Mouse (Mus musculus) MEL (cell line): ENCODE results near the gene Arhgap23. TPM values are rescaled to one million over a fixed set of nuclear protein-coding genes. Genes with fewer than 3 reads are reported as not detected.

Experiments
- DNase-seq: peaks from one replicate; pipeline ENCODE4 v3.0.0; 2011; ENCODE audit warnings: low read depth, low spot score
- H3K27ac ChIP-seq: 2 replicates; pipeline ENCODE4 v1.5.1; 2012; ENCODE audit warnings: low read depth, mild to moderate bottlenecking, control low read depth, low read length, moderate library complexity; ENCODE audit not compliant: control insufficient read depth
- H3K27me3 ChIP-seq, 2 experiments: fragments of 150-350 bp in 1 of 2; sonication (generic) in 1 of 2; 2 replicates each; pipeline ENCODE4 v1.6.1; 2012; ENCODE audit warnings: low read length in 2 of 2, mild to moderate bottlenecking in 2 of 2, improper control_type of control experiment in 1 of 2, moderate library complexity in 1 of 2; ENCODE audit not compliant: insufficient read depth in 2 of 2, control insufficient read depth in 1 of 2
- H3K36me3 ChIP-seq, 2 experiments: 2 replicates each; pipeline ENCODE4 v1.6.1; 2012 to 2014; ENCODE audit warnings: low read length in 2 of 2, improper control_type of control experiment in 1 of 2, inconsistent platforms in 1 of 2, mild to moderate bottlenecking in 1 of 2; ENCODE audit not compliant: insufficient read depth in 2 of 2, control insufficient read depth in 1 of 2
- H3K4me1 ChIP-seq, 2 experiments: fragments of 150-350 bp in 1 of 2; sonication (generic) in 1 of 2; 2 replicates each; pipeline ENCODE4 v1.6.1; 2012; ENCODE audit warnings: low read length in 2 of 2, improper control_type of control experiment in 1 of 2, mild to moderate bottlenecking in 1 of 2; ENCODE audit not compliant: insufficient read depth in 2 of 2, control insufficient read depth in 1 of 2
- H3K4me3 ChIP-seq, 2 experiments: fragments of 150-350 bp in 1 of 2; sonication (generic) in 1 of 2; 2 replicates each; pipeline ENCODE4 v1.5.1; 2012; ENCODE audit warnings: low read depth in 2 of 2, low read length in 2 of 2, mild to moderate bottlenecking in 2 of 2, moderate library complexity in 2 of 2, control low read depth in 1 of 2, improper control_type of control experiment in 1 of 2; ENCODE audit not compliant: control insufficient read depth in 1 of 2, insufficient read depth in 1 of 2
- H3K79me2 ChIP-seq: 2 replicates; pipeline ENCODE4 v1.6.1; 2012; ENCODE audit warnings: mild to moderate bottlenecking, low read length, moderate library complexity; ENCODE audit not compliant: control insufficient read depth, poor library complexity, insufficient read depth
- H3K9ac ChIP-seq: 2 replicates; pipeline ENCODE4 v1.6.1; 2012; ENCODE audit warnings: low read depth, mild to moderate bottlenecking, control low read depth, low read length, moderate library complexity; ENCODE audit not compliant: control insufficient read depth, poor library complexity, severe bottlenecking
- H3K9me3 ChIP-seq: fragments of 150-350 bp; sonication (generic); replicated peaks from 2 replicates; pipeline ENCODE4 v1.6.1; 2012; ENCODE audit warnings: mild to moderate bottlenecking, low read length, improper control_type of control experiment, moderate library complexity; ENCODE audit not compliant: insufficient read depth
- BHLHE40 ChIP-seq: IDR thresholded peaks from 2 replicates; pipeline ENCODE4 v1.6.1; 2012; ENCODE audit warnings: low read depth, mild to moderate bottlenecking, inconsistent platforms, low read length, improper control_type of control experiment, borderline replicate concordance
- CHD1 ChIP-seq: IDR thresholded peaks from 2 replicates; pipeline ENCODE4 v1.6.1; 2012; ENCODE audit warnings: low read depth, mild to moderate bottlenecking, inconsistent platforms, low read length, improper control_type of control experiment
- CHD2 ChIP-seq: IDR thresholded peaks from 2 replicates; pipeline ENCODE4 v1.6.1; 2011; ENCODE audit warnings: low read length, improper control_type of control experiment
- CTCF ChIP-seq, 3 experiments: IDR thresholded peaks in 2 of 3; conservative IDR thresholded peaks in 1 of 3; 2 replicates each; pipeline ENCODE4 v1.5.1; 2011 to 2012; ENCODE audit warnings: low read length in 3 of 3, low read depth in 2 of 3, mild to moderate bottlenecking in 2 of 3, improper control_type of control experiment in 1 of 3, inconsistent platforms in 1 of 3, mixed read lengths in 1 of 3, moderate library complexity in 1 of 3; ENCODE audit not compliant: control insufficient read depth in 1 of 3, insufficient read depth in 1 of 3, poor library complexity in 1 of 3, severe bottlenecking in 1 of 3
- E2F4 ChIP-seq: IDR thresholded peaks from 2 replicates; pipeline ENCODE4 v1.6.1; 2011; ENCODE audit warnings: low read depth, low read length, improper control_type of control experiment, borderline replicate concordance
- ELF1 ChIP-seq: IDR thresholded peaks from 2 replicates; pipeline ENCODE4 v1.6.1; 2014; ENCODE audit warnings: low read depth, mild to moderate bottlenecking, inconsistent platforms, low read length, improper control_type of control experiment, moderate library complexity
- EP300 ChIP-seq, 2 experiments: IDR thresholded peaks; 2 replicates each; pipeline ENCODE4 v1.6.1; 2011; ENCODE audit warnings: improper control_type of control experiment in 2 of 2, low read length in 2 of 2, low read depth in 1 of 2, mild to moderate bottlenecking in 1 of 2
- ETS1 ChIP-seq: IDR thresholded peaks from 2 replicates; pipeline ENCODE4 v1.6.1; 2012; ENCODE audit warnings: low read depth, mild to moderate bottlenecking, inconsistent platforms, low read length, improper control_type of control experiment, moderate library complexity
- GABPA ChIP-seq: IDR thresholded peaks from 2 replicates; pipeline ENCODE4 v1.6.1; 2012; ENCODE audit warnings: low read depth, mild to moderate bottlenecking, inconsistent platforms, low read length, improper control_type of control experiment, moderate library complexity
- GATA1 ChIP-seq: IDR thresholded peaks from 2 replicates; pipeline ENCODE4 v1.6.1; 2011; ENCODE audit warnings: low read depth, low read length, improper control_type of control experiment
- HCFC1 ChIP-seq: IDR thresholded peaks from 2 replicates; pipeline ENCODE4 v1.6.1; 2012; ENCODE audit warnings: low read depth, mild to moderate bottlenecking, inconsistent platforms, low read length, improper control_type of control experiment, moderate library complexity
- JUND ChIP-seq: IDR thresholded peaks from 2 replicates; pipeline ENCODE4 v1.6.1; 2011; ENCODE audit warnings: low read depth, mild to moderate bottlenecking, improper control_type of control experiment, low read length
- KAT2A ChIP-seq: conservative IDR thresholded peaks from 2 replicates; pipeline ENCODE4 v1.6.1; 2012; ENCODE audit warnings: low read depth, low read length, improper control_type of control experiment, inconsistent platforms
- MAFK ChIP-seq: IDR thresholded peaks from 2 replicates; pipeline ENCODE4 v1.6.1; 2011; ENCODE audit warnings: low read depth, mild to moderate bottlenecking, low read length, improper control_type of control experiment, borderline replicate concordance
- MAX ChIP-seq: IDR thresholded peaks from 2 replicates; pipeline ENCODE4 v1.6.1; 2011; ENCODE audit warnings: low read length, improper control_type of control experiment
- MAZ ChIP-seq: IDR thresholded peaks from 2 replicates; pipeline ENCODE4 v1.6.1; 2012; ENCODE audit warnings: low read depth, mild to moderate bottlenecking, inconsistent platforms, low read length, improper control_type of control experiment
- MEF2A ChIP-seq: IDR thresholded peaks from 2 replicates; pipeline ENCODE4 v1.6.1; 2014; ENCODE audit warnings: low read depth, mild to moderate bottlenecking, inconsistent platforms, low read length, improper control_type of control experiment; ENCODE audit not compliant: poor library complexity, insufficient replicate concordance, severe bottlenecking; ENCODE audit errors: extremely low read depth
- MXI1 ChIP-seq: IDR thresholded peaks from 2 replicates; pipeline ENCODE4 v1.6.1; 2011; ENCODE audit warnings: mild to moderate bottlenecking, low read depth, low read length, improper control_type of control experiment
- MYB ChIP-seq: IDR thresholded peaks from 2 replicates; pipeline ENCODE4 v1.6.1; 2011; ENCODE audit warnings: mild to moderate bottlenecking, low read depth, low read length, improper control_type of control experiment
- MYC ChIP-seq: IDR thresholded peaks from 2 replicates; pipeline ENCODE4 v1.6.1; 2011; ENCODE audit warnings: low read depth, mild to moderate bottlenecking, low read length, improper control_type of control experiment, moderate library complexity
- NELFE ChIP-seq: IDR thresholded peaks from 2 replicates; pipeline ENCODE4 v1.6.1; 2011; ENCODE audit warnings: low read depth, low read length, improper control_type of control experiment
- NRF1 ChIP-seq: IDR thresholded peaks from 2 replicates; pipeline ENCODE4 v1.6.1; 2014; ENCODE audit warnings: low read depth, mild to moderate bottlenecking, inconsistent platforms, low read length, improper control_type of control experiment, moderate library complexity; ENCODE audit not compliant: poor library complexity, insufficient read depth, severe bottlenecking
- POLR2A ChIP-seq, 2 experiments: IDR thresholded peaks; 2 replicates each; pipeline ENCODE4 v1.6.1; 2011 to 2012; ENCODE audit warnings: low read length in 2 of 2, mild to moderate bottlenecking in 2 of 2, control low read depth in 1 of 2, improper control_type of control experiment in 1 of 2, low read depth in 1 of 2, moderate library complexity in 1 of 2; ENCODE audit not compliant: control insufficient read depth in 1 of 2, insufficient read depth in 1 of 2, poor library complexity in 1 of 2
- POLR2AphosphoS2 ChIP-seq: IDR thresholded peaks from 2 replicates; pipeline ENCODE4 v1.6.1; 2011; ENCODE audit warnings: low read length, improper control_type of control experiment
- POLR2AphosphoS5 ChIP-seq: IDR thresholded peaks from 2 replicates; pipeline ENCODE4 v1.6.1; 2012; ENCODE audit warnings: low read depth, borderline replicate concordance, mild to moderate bottlenecking, inconsistent platforms, low read length, moderate library complexity, mixed read lengths
- RAD21 ChIP-seq: IDR thresholded peaks from 2 replicates; pipeline ENCODE4 v1.6.1; 2011; ENCODE audit warnings: mild to moderate bottlenecking, low read depth, low read length, improper control_type of control experiment
- RCOR1 ChIP-seq: IDR thresholded peaks from 2 replicates; pipeline ENCODE4 v1.6.1; 2012; ENCODE audit warnings: low read depth, mild to moderate bottlenecking, inconsistent platforms, low read length, improper control_type of control experiment
- SMC3 ChIP-seq: IDR thresholded peaks from 2 replicates; pipeline ENCODE4 v1.6.1; 2011; ENCODE audit warnings: low read depth, low read length, improper control_type of control experiment
- TAL1 ChIP-seq: IDR thresholded peaks from 2 replicates; pipeline ENCODE4 v1.6.1; 2012; ENCODE audit warnings: mild to moderate bottlenecking, inconsistent platforms, low read length, moderate library complexity, mixed read lengths
- TBP ChIP-seq: IDR thresholded peaks from 2 replicates; pipeline ENCODE4 v1.8.0; 2011; ENCODE audit warnings: low read depth, low read length, improper control_type of control experiment
- UBTF ChIP-seq: IDR thresholded peaks from 2 replicates; pipeline ENCODE4 v1.6.1; 2012; ENCODE audit warnings: low read depth, mild to moderate bottlenecking, inconsistent platforms, low read length, improper control_type of control experiment, moderate library complexity, borderline replicate concordance; ENCODE audit not compliant: insufficient read depth
- USF1 ChIP-seq: IDR thresholded peaks from 2 replicates; pipeline ENCODE4 v1.6.1; 2014; ENCODE audit warnings: low read depth, mild to moderate bottlenecking, inconsistent platforms, low read length, improper control_type of control experiment, moderate library complexity
- USF2 ChIP-seq, 2 experiments: IDR thresholded peaks; 2 replicates each; pipeline ENCODE4 v1.6.1; 2011 to 2012; ENCODE audit warnings: improper control_type of control experiment in 2 of 2, low read length in 2 of 2, borderline replicate concordance in 1 of 2, inconsistent platforms in 1 of 2, low read depth in 1 of 2, mild to moderate bottlenecking in 1 of 2; ENCODE audit not compliant: insufficient read depth in 1 of 2
- ZC3H11A ChIP-seq: IDR thresholded peaks from 2 replicates; pipeline ENCODE4 v1.6.1; 2012; ENCODE audit warnings: low read depth, mild to moderate bottlenecking, inconsistent platforms, low read length, improper control_type of control experiment
- ZMIZ1 ChIP-seq: IDR thresholded peaks from 2 replicates; pipeline ENCODE4 v1.6.1; 2012; ENCODE audit warnings: low read depth, mild to moderate bottlenecking, inconsistent platforms, low read length, improper control_type of control experiment, moderate library complexity
- ZNF384 ChIP-seq: IDR thresholded peaks from 2 replicates; pipeline ENCODE4 v1.6.1; 2012; ENCODE audit warnings: low read depth, mild to moderate bottlenecking, inconsistent platforms, low read length, improper control_type of control experiment
- polyA plus RNA-seq, 2 experiments: library from polyadenylated mRNA; stranded (reverse) in 1 of 2; unstranded in 1 of 2; fragments of >175 nt in 1 of 2; fragments of >200 nt in 1 of 2; gene quantifications; 2 replicates each; pipeline versions ENCODE4 v1.2.1 to v1.2.4; 2012; ENCODE audit warnings: low replicate concordance in 2 of 2, low read depth in 1 of 2; ENCODE audit not compliant: insufficient read length in 2 of 2, insufficient read depth in 1 of 2, missing spikeins in 1 of 2
- total RNA-seq: library from RNA; depleted of rRNA; stranded (reverse); fragments of 300-350 nt; gene quantifications from 2 replicates; pipeline ENCODE4 v1.2.3, GENCODE M21; 2012

Gene Arhgap23
- total and polyA plus RNA-seq, 3 experiments = 1.7 to 7.5 TPM; not detected in 1

- Histone ChIP-seq H3K9me3 (no peaks in the 10 kb centered on the region), H3K27me3 (no peaks in the 10 kb centered on the region), H3K79me2 (no peaks in the 10 kb centered on the region; the same call in 1 of the 2 replicates), H3K36me3 (peaks cover 0 to 5% of the 10 kb centered on the region in 2 experiments; a peak in 2 of 4 replicates), H3K27ac (no peak overlapping the region), H3K4me1 (peaks cover 10 to 21% of the 10 kb centered on the region in 2 experiments), H3K4me3 (peak overlapping the region; percentile 46 to 48), H3K9ac (peak overlapping the region; percentile 25; the same call in 1 of the 2 replicates)
- peak; percentile 95 for DNase-seq
- TF ChIP-seq CHD1 (no peak), SMC3 (peak; percentile 78), MAZ (peak; percentile 49; the same call in 1 of the 2 replicates), ETS1 (no peak), TAL1 (no peak), EP300 (IDR thresholded peaks at IDR 0.05; ENCODE audit: low read depth in 1 of 2, low read length in 2 of 2) (no peak), MAFK (no peak), ZC3H11A (peak; percentile 44; the same call in 1 of the 2 replicates), MXI1 (peak; percentile 93), RAD21 (peak; percentile 82), MYB (no peak), ELF1 (peak; percentile 58), CTCF (IDR thresholded peaks at IDR 0.05 in 2 of 3, conservative IDR thresholded peaks at IDR 0.05 in 1 of 3; ENCODE audit: control insufficient read depth in 1 of 3, insufficient read depth in 1 of 3, low read depth in 2 of 3, low read length in 3 of 3, poor library complexity in 1 of 3, severe bottlenecking in 1 of 3) (peak; percentile 95 to 97 (median 96)), TBP (no peak), ZMIZ1 (no peak), ZNF384 (peak; percentile 26; the same call in 1 of the 2 replicates), USF2 (IDR thresholded peaks at IDR 0.05; ENCODE audit: borderline replicate concordance in 1 of 2, insufficient read depth in 1 of 2, low read depth in 1 of 2, low read length in 2 of 2) (no peak), POLR2AphosphoS2 (no peak), UBTF (no peak), GABPA (no peak), POLR2A (IDR thresholded peaks at IDR 0.05; ENCODE audit: control insufficient read depth in 1 of 2, insufficient read depth in 1 of 2, low read depth in 1 of 2, low read length in 2 of 2, poor library complexity in 1 of 2) (no peak), USF1 (0 out of 2 replicates have a peak, but pooled peaks have one; percentile 39), E2F4 (no peak), KAT2A (no peak), MAX (peak; percentile 84), RCOR1 (no peak), JUND (no peak), MEF2A (no peak), POLR2AphosphoS5 (no peak), BHLHE40 (no peak), GATA1 (no peak), NRF1 (no peak), HCFC1 (no peak; the same call in 1 of the 2 replicates), MYC (peak; percentile 95), CHD2 (no peak), NELFE (no peak)
These were observed 15.2 kb upstream of the Arhgap23 start for GRCm38 (mm10) chr11:97399958-97400710.
